19 mouse cellular contexts compared by ENCODE assay signal in genomic region chr9:85771454-85771853, GRCm38 (mm10).
"Had no signal": no experiment of that assay in that cellular context is flagged by ENCODE, and none has a peak within 500 bp of the region (broad histone marks: within the 10 kb centered on the region; RNA-seq: fewer than 3 reads in every experiment).

No protein-coding gene starts in this region.

- H3K4me3 ChIP-seq: midbrain, embryonic 10.5 days; midbrain, embryonic 12.5 days; myocyte; neural tube, embryonic 13.5 days; neural tube, embryonic 15.5 days had no signal

- H3K27ac ChIP-seq: midbrain, embryonic 10.5 days; midbrain, embryonic 12.5 days; neural tube, embryonic 13.5 days; neural tube, embryonic 15.5 days had no signal

- H3K36me3 ChIP-seq: midbrain, embryonic 10.5 days; midbrain, embryonic 12.5 days; neural tube, embryonic 13.5 days; neural tube, embryonic 15.5 days had no signal

- H3K9ac ChIP-seq: lung, embryonic 14.5 days; midbrain, embryonic 12.5 days; neural tube, embryonic 13.5 days; neural tube, embryonic 15.5 days had no signal

- H3K4me2 ChIP-seq: lung, embryonic 14.5 days; midbrain, embryonic 12.5 days; neural tube, embryonic 13.5 days; neural tube, embryonic 15.5 days had no signal

- DNase-seq: lung, adult 18-20 months; lung, embryonic 14.5 days; lung, postnatal 10 days; lung, postnatal 4 days; midbrain, embryonic 14.5 days; retina, postnatal 1 day; right cerebral cortex, adult 18-20 months; right cerebral cortex, postnatal 25 days; right cerebral cortex, postnatal 4 days; spleen, adult 18-20 months; thymus, adult 2 months; thymus, postnatal 14 days; thymus, postnatal 36 days had no signal

- H3K9me3 ChIP-seq: midbrain, embryonic 10.5 days; midbrain, embryonic 12.5 days; neural tube, embryonic 13.5 days; neural tube, embryonic 15.5 days had no signal

- H3K4me1 ChIP-seq: midbrain, embryonic 10.5 days; midbrain, embryonic 12.5 days; neural tube, embryonic 15.5 days had no signal

- ATAC-seq: midbrain, embryonic 16.5 days had no signal

- H3K27me3 ChIP-seq: midbrain, embryonic 12.5 days; neural tube, embryonic 13.5 days; neural tube, embryonic 15.5 days had no signal
